Mouse (Mus musculus): Measurements from ENCODE around the gene Gm5662. TPM values are rescaled to one million over a fixed set of nuclear protein-coding genes. Genes with fewer than 3 reads are reported as not detected.

The Gm5662 gene
- polyA plus RNA-seq (2012; rRNA removed) = not detected in 2 replicates

DNA sequence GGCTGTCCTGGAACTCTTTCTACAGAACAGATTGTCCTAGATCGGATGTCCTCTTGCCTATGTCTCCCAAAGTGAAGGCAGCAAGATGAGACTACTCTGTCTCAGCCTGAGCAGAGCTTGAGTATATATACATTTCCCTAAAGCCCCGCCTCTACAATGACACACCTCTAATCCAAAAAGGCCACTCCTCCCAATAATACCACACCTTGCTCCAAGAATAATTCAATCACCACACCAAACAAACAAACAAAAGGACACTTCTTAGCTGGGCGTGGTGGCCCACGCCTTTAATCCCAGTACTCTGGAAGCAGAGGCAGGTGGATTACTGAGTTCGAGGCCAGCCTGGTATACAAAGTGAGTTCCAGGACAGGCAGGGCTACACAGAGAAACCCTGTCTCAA is at the start of gene Gm5662:
Gene Gm5662, minus strand, starts transcription at position 101 of the 400 bp plus-strand sequence.

DNA sequence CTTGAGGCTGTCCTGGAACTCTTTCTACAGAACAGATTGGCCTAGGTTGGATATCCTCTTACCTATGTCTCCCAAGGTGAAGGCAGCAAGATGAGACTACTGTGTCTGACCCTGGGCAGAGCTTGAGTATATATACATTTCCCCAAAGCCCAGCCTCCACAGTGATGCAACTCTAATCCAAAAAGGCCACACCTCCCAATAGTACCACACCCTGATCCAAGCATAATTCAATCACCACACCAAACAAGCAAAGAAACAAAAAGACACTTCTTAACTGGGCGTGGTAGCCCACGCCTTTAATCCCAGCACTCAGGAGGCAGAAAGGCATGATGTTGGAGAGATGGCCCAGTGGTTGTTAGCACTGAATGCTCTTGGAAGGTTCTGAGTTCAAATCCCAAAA is 49.6 kb upstream of the Gm5662 start, which contains the start of gene Gm5039:
Gene Gm5039, minus strand, starts transcription at position 101 of the 400 bp plus-strand sequence.

DNA sequence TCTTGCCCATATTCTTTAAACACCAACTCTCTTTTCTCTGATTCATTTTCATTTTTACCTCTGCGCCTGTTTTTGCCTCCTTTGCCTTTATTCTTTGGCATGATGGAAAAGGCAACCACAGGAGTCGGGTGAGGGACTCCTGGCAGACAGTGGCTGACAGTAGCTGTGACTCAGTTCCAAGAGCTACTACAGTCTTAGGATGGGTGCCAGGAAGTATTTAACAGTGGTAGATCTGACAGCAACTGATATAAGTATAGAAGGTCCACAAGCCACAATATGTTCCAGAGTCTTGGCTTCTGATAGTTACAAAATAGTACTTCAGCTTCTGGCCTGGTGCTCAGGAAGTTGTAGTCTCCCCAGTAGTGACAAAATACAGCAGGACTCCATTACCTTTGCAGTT is 24.3 kb downstream of the Gm5662 start, which contains the start of gene Gm8332:
Gene Gm8332, minus strand, starts transcription at position 101 of the 400 bp plus-strand sequence.

Other genes starting within 250 kb of the Gm5662 start
- not detected in 2 replicates for gene Gm2056, start 247.5 kb downstream of the Gm5662 start, polyA plus RNA-seq (2012; rRNA removed)
- gene Gm16368, start 190.8 kb downstream of the Gm5662 start, polyA plus RNA-seq (2012; rRNA removed) = not detected in 2 replicates
- gene Gm10436, start 92.4 kb downstream of the Gm5662 start, polyA plus RNA-seq (2012; rRNA removed) = not detected in 2 replicates
- gene Gm8332, start 24.4 kb downstream of the Gm5662 start, polyA plus RNA-seq (2012; rRNA removed) = not detected in 2 replicates
- gene Gm5039, start 49.5 kb upstream of the Gm5662 start, polyA plus RNA-seq (2012; rRNA removed) = not detected in 2 replicates
- gene Adck1, start 86.1 kb upstream of the Gm5662 start, polyA plus RNA-seq (2012; rRNA removed) = 11.9 and 15.9 TPM in 2 replicates